ENCODE assay signal across 10 mouse cellular contexts in the genomic region with DNA sequence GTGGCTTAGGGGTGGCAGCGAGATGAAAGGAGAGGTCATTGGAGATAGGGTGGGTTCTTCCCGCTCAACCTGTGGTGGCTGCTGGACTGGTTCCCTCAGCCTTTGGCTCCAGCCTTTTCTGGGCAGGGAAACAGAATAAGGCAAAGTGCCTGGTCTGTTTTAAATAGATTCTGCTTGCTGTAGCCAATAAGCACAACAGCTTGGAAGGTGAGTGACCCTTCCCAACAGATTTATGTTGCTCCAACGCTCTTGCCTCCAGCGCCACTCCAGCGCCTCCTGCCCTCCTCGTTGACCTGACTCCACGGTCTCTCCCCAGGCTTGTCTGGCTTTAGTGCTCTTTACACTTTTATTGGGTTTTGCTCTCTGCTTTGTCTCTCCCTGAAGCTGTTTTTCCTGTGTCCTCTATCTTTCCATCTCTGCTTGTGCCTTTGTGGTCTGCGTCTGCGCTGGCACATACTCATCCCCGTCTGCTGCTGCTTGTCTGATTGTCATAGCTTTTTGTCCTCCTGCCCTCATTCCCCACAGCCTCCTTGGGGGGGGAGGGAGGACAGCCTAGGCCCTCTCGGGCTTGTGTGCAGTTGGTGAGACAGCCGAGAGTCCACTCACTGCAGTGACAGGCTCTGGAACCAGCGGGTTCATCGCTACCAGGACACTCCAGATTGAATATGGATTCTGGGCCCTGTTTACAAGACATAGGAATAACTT. TPM values are rescaled to one million over a fixed set of nuclear protein-coding genes. Genes with fewer than 3 reads are reported as not detected.
DNase-seq lines count a peak whose midpoint lies in the region; ATAC-seq and TF ChIP-seq lines count a peak whose summit lies in the region.
"Had no signal": no experiment of that assay in that cellular context is flagged by ENCODE, and none has a peak within 500 bp of the region (broad histone marks: within the 10 kb centered on the region; RNA-seq: fewer than 3 reads in every experiment).

No protein-coding gene starts in this region.

- H3K4me1 ChIP-seq in midbrain, embryonic 10.5 days, result peaks cover 10% of the 10 kb centered on the region
- H3K4me1 ChIP-seq in midbrain, embryonic 15.5 days, result no peaks in the 10 kb centered on the region
- no peaks in the 10 kb centered on the region for H3K4me1 ChIP-seq in kidney, adult 2 months (ENCODE audit: control insufficient read depth, insufficient read depth, low read length)
- H3K4me1 ChIP-seq in forebrain, embryonic 15.5 days, result no peaks in the 10 kb centered on the region
- H3K4me1 ChIP-seq: stomach, embryonic 15.5 days had no signal

- no peak overlapping the region for H3K9ac ChIP-seq in midbrain, embryonic 15.5 days
- no peak overlapping the region for H3K9ac ChIP-seq in forebrain, embryonic 15.5 days (replicated peaks)
- H3K9ac ChIP-seq: embryonic facial prominence, embryonic 12.5 days; lung, embryonic 14.5 days; stomach, embryonic 15.5 days had no signal

- no peak for ATAC-seq in midbrain, embryonic 15.5 days (replicated peaks)
- ATAC-seq in forebrain, embryonic 15.5 days (replicated peaks), result no peak

- no peak for DNase-seq in midbrain, embryonic 10.5 days (ENCODE audit: low spot score)
- DNase-seq in gastrocnemius, adult 18-20 months (ENCODE audit: low spot score), result peak; percentile 75
- DNase-seq in kidney, adult 2 months, result peak; percentile 42
- DNase-seq in lung, postnatal 36 days, result peak; percentile 40
- no peak for DNase-seq in liver
- DNase-seq: lung, embryonic 14.5 days had no signal

- no peak for TF ChIP-seq CTCF in kidney, adult 2 months (conservative IDR thresholded peaks at IDR 0.05; ENCODE audit: insufficient read depth, insufficient read length, low read depth, low read length)

- no peaks in the 10 kb centered on the region for H3K36me3 ChIP-seq in midbrain, embryonic 10.5 days
- no peaks in the 10 kb centered on the region for H3K36me3 ChIP-seq in midbrain, embryonic 15.5 days (replicated peaks)
- no peaks in the 10 kb centered on the region for H3K36me3 ChIP-seq in kidney, adult 2 months (ENCODE audit: control insufficient read depth, insufficient read depth, low read length)
- no peaks in the 10 kb centered on the region for H3K36me3 ChIP-seq in forebrain, embryonic 15.5 days
- H3K36me3 ChIP-seq: embryonic facial prominence, embryonic 12.5 days; stomach, embryonic 15.5 days had no signal

- TF ChIP-seq POLR2A in kidney, adult 2 months (IDR thresholded peaks at IDR 0.05; ENCODE audit: low read depth, low read length), result no peak

- no peaks in the 10 kb centered on the region for H3K27me3 ChIP-seq in midbrain, embryonic 10.5 days (ENCODE audit: low read depth, poor library complexity, severe bottlenecking)
- no peaks in the 10 kb centered on the region for H3K27me3 ChIP-seq in midbrain, embryonic 15.5 days (replicated peaks)
- no peaks in the 10 kb centered on the region for H3K27me3 ChIP-seq in kidney, adult 2 months (replicated peaks; ENCODE audit: control insufficient read depth, insufficient read depth, low read length)
- no peaks in the 10 kb centered on the region for H3K27me3 ChIP-seq in forebrain, embryonic 15.5 days
- H3K27me3 ChIP-seq: embryonic facial prominence, embryonic 12.5 days; stomach, embryonic 15.5 days had no signal

- 72% methylated on average over 14 of the region's 14 CpGs for WGBS in midbrain, embryonic 10.5 days
- 62% methylated on average over 14 of the region's 14 CpGs for WGBS in midbrain, embryonic 15.5 days
- 53% methylated on average over 14 of the region's 14 CpGs for WGBS in kidney, adult 2 months
- WGBS in forebrain, embryonic 15.5 days, result 73% methylated on average over 14 of the region's 14 CpGs

- H3K4me2 ChIP-seq in midbrain, embryonic 15.5 days, result no peak overlapping the region
- H3K4me2 ChIP-seq in forebrain, embryonic 15.5 days (replicated peaks), result no peak overlapping the region
- H3K4me2 ChIP-seq: embryonic facial prominence, embryonic 12.5 days; lung, embryonic 14.5 days; stomach, embryonic 15.5 days had no signal

- no peaks in the 10 kb centered on the region for H3K9me3 ChIP-seq in midbrain, embryonic 10.5 days (replicated peaks)
- H3K9me3 ChIP-seq in midbrain, embryonic 15.5 days, result no peaks in the 10 kb centered on the region
- no peaks in the 10 kb centered on the region for H3K9me3 ChIP-seq in forebrain, embryonic 15.5 days
- H3K9me3 ChIP-seq: embryonic facial prominence, embryonic 12.5 days; stomach, embryonic 15.5 days had no signal

- peak overlapping the region; percentile 56; the same call in 1 of the 2 replicates for H3K27ac ChIP-seq in midbrain, embryonic 10.5 days (replicated peaks)
- H3K27ac ChIP-seq in midbrain, embryonic 15.5 days, result no peak overlapping the region
- H3K27ac ChIP-seq in kidney, adult 2 months (ENCODE audit: insufficient read depth, low read depth, low read length), result no peak overlapping the region
- H3K27ac ChIP-seq in forebrain, embryonic 15.5 days (replicated peaks), result no peak overlapping the region
- H3K27ac ChIP-seq: embryonic facial prominence, embryonic 12.5 days; stomach, embryonic 15.5 days had no signal

- H3K4me3 ChIP-seq in midbrain, embryonic 10.5 days, result no peak overlapping the region
- no peak overlapping the region for H3K4me3 ChIP-seq in midbrain, embryonic 15.5 days
- no peak overlapping the region for H3K4me3 ChIP-seq in kidney, adult 2 months (ENCODE audit: insufficient read depth, low read depth, low read length)
- no peak overlapping the region for H3K4me3 ChIP-seq in forebrain, embryonic 15.5 days
- H3K4me3 ChIP-seq: embryonic facial prominence, embryonic 12.5 days; stomach, embryonic 15.5 days had no signal

RNA-seq across cellular contexts. Expression of gene Galnt16, which starts 10.9 kb away (rescaled TPM):
- 28.4 and 31.6 TPM in 2 replicates for polyA plus RNA-seq in midbrain, embryonic 10.5 days (2016; fragmentation: Nextera tagmentation; extraction: Ambion mirVana)
- polyA plus RNA-seq in midbrain, embryonic 15.5 days (2015; fragmentation: Nextera tagmentation; extraction: Ambion mirVana), result 39.5 and 42.4 TPM in 2 replicates
- 1 to 10 TPM; 3.0 TPM for total RNA-seq in gastrocnemius, adult 18-20 months (2021)
- 0.72 and 0.81 TPM in 2 replicates for polyA plus RNA-seq in kidney, adult 2 months (2012; rRNA removed)
- polyA plus RNA-seq in forebrain, embryonic 15.5 days (2015; fragmentation: Nextera tagmentation; extraction: Ambion mirVana), result 21.2 and 23.7 TPM in 2 replicates

RNA-seq across cellular contexts. Expression of gene Exd2, which starts 44.3 kb away (rescaled TPM):
- 39.0 and 44.1 TPM in 2 replicates for polyA plus RNA-seq in midbrain, embryonic 10.5 days (2016; fragmentation: Nextera tagmentation; extraction: Ambion mirVana)
- 59.6 and 69.7 TPM in 2 replicates for polyA plus RNA-seq in midbrain, embryonic 15.5 days (2015; fragmentation: Nextera tagmentation; extraction: Ambion mirVana)
- 10 to 100 TPM; 24.3 to 27.0 TPM for total RNA-seq in gastrocnemius, adult 18-20 months (2021)
- 12.1 and 13.5 TPM in 2 replicates for polyA plus RNA-seq in kidney, adult 2 months (2012; rRNA removed)
- polyA plus RNA-seq in forebrain, embryonic 15.5 days (2015; fragmentation: Nextera tagmentation; extraction: Ambion mirVana), result 58.1 and 62.0 TPM in 2 replicates

Comparison
In these comparisons a context has a peak if more than half of its experiments do, and no peak if none do; other contexts are left out.
1. DNase-seq: peak in gastrocnemius, adult 18-20 months (single experiment), kidney, adult 2 months (single experiment) and lung, postnatal 36 days (single experiment); none in midbrain, embryonic 10.5 days (single experiment) and liver (single experiment).
2. RNA of gene Galnt16, which starts 10.9 kb away (polyA plus RNA-seq): 39.5 to 42.4 TPM in midbrain, embryonic 15.5 days, 28.4 to 31.6 TPM in midbrain, embryonic 10.5 days and 21.2 to 23.7 TPM in forebrain, embryonic 15.5 days; 0.72 to 0.81 TPM in kidney, adult 2 months; every median in the first group is over 10 times any median in the second.